Mouse (Mus musculus): ENCODE data around the gene Rce1. TPM values are rescaled to one million over a fixed set of nuclear protein-coding genes. Genes with fewer than 3 reads are reported as not detected.
A peak's percentile ranks its signal among the peaks of the same experiment; 100 is the strongest.

The Rce1 gene
- polyA plus RNA-seq (2012; rRNA removed): 59.7 and 83.0 TPM in 2 replicates

DNA sequence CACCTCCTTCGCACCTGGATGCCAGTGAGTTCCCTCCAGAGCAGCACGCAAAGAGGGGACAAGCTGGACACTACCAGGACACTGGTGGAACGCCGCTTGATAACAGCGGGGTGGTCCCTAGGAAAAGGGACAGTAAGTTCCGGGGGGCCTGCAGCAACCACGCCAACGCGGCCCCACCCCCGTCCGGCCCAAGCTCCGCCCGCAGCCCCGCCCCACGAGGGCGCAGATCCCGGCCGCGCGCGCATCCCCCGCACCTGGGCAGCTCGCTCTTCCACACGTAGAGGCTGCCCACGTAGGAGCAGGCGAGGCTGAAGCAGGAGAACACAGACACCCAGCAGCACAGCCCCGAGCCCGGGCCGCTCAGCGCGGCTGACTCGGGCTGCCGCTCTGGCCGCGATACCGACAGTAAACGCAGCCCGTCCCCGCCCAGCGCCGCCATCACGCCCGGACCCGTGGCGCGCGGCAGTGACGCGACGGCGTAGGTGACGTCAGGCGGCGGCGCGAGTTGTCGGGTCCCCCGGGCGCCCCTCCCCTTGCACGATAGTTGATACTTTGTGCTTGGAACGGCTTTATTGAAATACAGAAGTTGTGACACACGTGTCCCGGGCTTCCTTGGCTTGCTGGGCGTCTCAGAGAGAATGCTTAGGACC, at the start of gene Rce1:
Gene Rce1 (minus strand): TSS at position 463 of the 650 bp plus-strand sequence.
- 1% methylated on average over 64 of the region's 64 CpGs for WGBS

DNA sequence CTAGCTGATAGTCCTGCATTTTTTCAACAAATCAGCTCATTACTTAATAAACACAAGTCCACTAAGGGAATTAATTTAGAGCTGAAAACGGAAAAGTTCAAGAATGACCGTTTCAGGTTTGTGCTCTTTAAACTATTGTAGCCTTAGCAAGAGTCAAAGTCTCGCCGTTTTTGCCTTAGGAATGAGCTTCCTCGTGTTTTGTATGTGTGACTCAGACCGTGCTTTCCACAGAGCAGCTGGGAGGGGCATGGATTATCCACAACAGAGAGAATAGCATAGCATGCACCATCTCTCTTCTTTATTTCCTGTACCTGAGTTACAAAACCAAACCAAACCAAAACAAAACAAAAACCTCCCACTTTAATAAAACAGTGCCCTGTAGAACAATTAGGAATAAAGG, 47.0 kb upstream of the Rce1 start:
- Histone ChIP-seq H3K4me3 (ENCODE audit: extremely low read depth, insufficient read depth, insufficient read length) (no peak overlapping the region), H3K4me1 (ENCODE audit: control insufficient read depth, insufficient read depth, insufficient read length) (no peaks in the 10 kb centered on the region), H3K27ac (ENCODE audit: insufficient read depth, low read length) (no peak overlapping the region), H3K36me3 (ENCODE audit: control insufficient read depth, insufficient read depth, low read length) (no peaks in the 10 kb centered on the region), H3K27me3 (ENCODE audit: control insufficient read depth, insufficient read depth, low read length) (0 out of 2 replicates have a peak, but pooled peaks cover 2% of the 10 kb centered on the region)
- 64% methylated on average over 6 of the region's 6 CpGs for WGBS
- no peak for DNase-seq (ENCODE audit: low read depth in 1 of 2, low spot score in 2 of 2)
- no peak for TF ChIP-seq POLR2A (IDR thresholded peaks at IDR 0.05; ENCODE audit: low read depth, low read length)
- no peak for TF ChIP-seq CTCF (IDR thresholded peaks at IDR 0.05; ENCODE audit: extremely low read depth, insufficient read depth, insufficient read length, insufficient replicate concordance)

More for the DNA sequence above, at the start of gene Rce1:
- peaks cover 8% of the 10 kb centered on the region; the same call in 1 of the 2 replicates for H3K36me3 ChIP-seq (ENCODE audit: control insufficient read depth, insufficient read depth, low read length)
- H3K27ac ChIP-seq (ENCODE audit: insufficient read depth, low read length): peak within 1 kb of the TSS; percentile 93
- H3K27me3 ChIP-seq (ENCODE audit: control insufficient read depth, insufficient read depth, low read length): no peaks in the 10 kb centered on the region
- peaks cover 9% of the 10 kb centered on the region; the same call in 1 of the 2 replicates for H3K4me1 ChIP-seq (ENCODE audit: control insufficient read depth, insufficient read depth, insufficient read length)
- peak; percentile 77 to 86 for DNase-seq (ENCODE audit: low read depth in 1 of 2, low spot score in 2 of 2)
- no peak; the same call in 1 of the 2 replicates for TF ChIP-seq POLR2A (IDR thresholded peaks at IDR 0.05; ENCODE audit: low read depth, low read length)
- TF ChIP-seq CTCF (IDR thresholded peaks at IDR 0.05; ENCODE audit: extremely low read depth, insufficient read depth, insufficient read length, insufficient replicate concordance): no peak
- peak within 1 kb of the TSS; percentile 95 for H3K4me3 ChIP-seq (ENCODE audit: extremely low read depth, insufficient read depth, insufficient read length)

DNA sequence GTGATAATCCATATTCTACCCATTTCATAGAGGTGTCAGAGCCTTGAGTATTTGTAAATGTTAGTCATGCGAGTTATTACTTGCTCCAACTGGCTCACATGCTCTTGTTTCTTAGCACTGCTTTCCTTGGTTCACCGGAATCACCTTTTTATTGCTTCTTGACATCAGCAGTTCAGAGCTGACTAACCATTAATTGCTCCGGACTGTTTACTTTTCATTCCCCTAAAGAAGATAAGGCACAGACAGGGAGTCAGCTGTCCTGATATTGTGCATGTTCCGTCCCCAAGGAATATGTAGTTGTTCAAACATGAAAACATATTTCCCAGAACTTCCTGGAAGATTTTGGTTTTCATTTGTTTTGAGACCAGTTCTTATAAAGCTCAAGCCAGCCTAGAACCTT, 45.3 kb upstream of the Rce1 start:
- no peak for TF ChIP-seq POLR2A (IDR thresholded peaks at IDR 0.05; ENCODE audit: low read depth, low read length)
- TF ChIP-seq CTCF (IDR thresholded peaks at IDR 0.05; ENCODE audit: extremely low read depth, insufficient read depth, insufficient read length, insufficient replicate concordance): no peak

DNA sequence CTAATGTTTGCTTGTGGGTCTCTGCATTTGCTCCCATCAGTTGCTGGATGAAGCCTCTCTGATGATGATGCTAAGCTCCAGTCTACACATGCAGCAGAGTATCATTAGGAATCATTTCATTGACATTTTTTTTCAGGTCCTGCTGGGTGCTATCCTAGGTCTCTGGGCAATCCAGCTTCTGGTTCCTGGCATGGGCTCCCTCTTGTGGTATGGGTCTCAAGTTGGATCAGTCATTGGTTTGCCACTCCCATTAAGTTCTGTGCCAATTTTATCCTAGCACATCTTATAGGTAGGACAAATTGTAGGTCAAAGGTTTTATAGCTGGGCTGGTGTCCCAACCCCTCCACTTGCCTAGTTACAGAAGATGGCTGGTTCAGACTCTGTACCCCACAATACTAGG, 41.4 kb upstream of the Rce1 start:
- H3K27ac ChIP-seq (ENCODE audit: insufficient read depth, low read length): no peak overlapping the region
- no peak for DNase-seq (ENCODE audit: low read depth in 1 of 2, low spot score in 2 of 2)
- no peak for TF ChIP-seq POLR2A (IDR thresholded peaks at IDR 0.05; ENCODE audit: low read depth, low read length)
- no peak for TF ChIP-seq CTCF (IDR thresholded peaks at IDR 0.05; ENCODE audit: extremely low read depth, insufficient read depth, insufficient read length, insufficient replicate concordance)
- H3K4me1 ChIP-seq (ENCODE audit: control insufficient read depth, insufficient read depth, insufficient read length): no peaks in the 10 kb centered on the region
- H3K27me3 ChIP-seq (ENCODE audit: control insufficient read depth, insufficient read depth, low read length): no peaks in the 10 kb centered on the region
- no peaks in the 10 kb centered on the region for H3K36me3 ChIP-seq (ENCODE audit: control insufficient read depth, insufficient read depth, low read length)
- H3K4me3 ChIP-seq (ENCODE audit: extremely low read depth, insufficient read depth, insufficient read length): no peak overlapping the region

More for the DNA sequence above, 45.3 kb upstream of the Rce1 start:
- WGBS: 78% methylated on average over 4 of the region's 4 CpGs
- Histone ChIP-seq H3K4me3 (ENCODE audit: extremely low read depth, insufficient read depth, insufficient read length) (no peak overlapping the region), H3K27me3 (ENCODE audit: control insufficient read depth, insufficient read depth, low read length) (0 out of 2 replicates have a peak, but pooled peaks cover 2% of the 10 kb centered on the region), H3K4me1 (ENCODE audit: control insufficient read depth, insufficient read depth, insufficient read length) (no peaks in the 10 kb centered on the region), H3K36me3 (ENCODE audit: control insufficient read depth, insufficient read depth, low read length) (no peaks in the 10 kb centered on the region), H3K27ac (ENCODE audit: insufficient read depth, low read length) (no peak overlapping the region)
- no peak for DNase-seq (ENCODE audit: low read depth in 1 of 2, low spot score in 2 of 2)

DNA sequence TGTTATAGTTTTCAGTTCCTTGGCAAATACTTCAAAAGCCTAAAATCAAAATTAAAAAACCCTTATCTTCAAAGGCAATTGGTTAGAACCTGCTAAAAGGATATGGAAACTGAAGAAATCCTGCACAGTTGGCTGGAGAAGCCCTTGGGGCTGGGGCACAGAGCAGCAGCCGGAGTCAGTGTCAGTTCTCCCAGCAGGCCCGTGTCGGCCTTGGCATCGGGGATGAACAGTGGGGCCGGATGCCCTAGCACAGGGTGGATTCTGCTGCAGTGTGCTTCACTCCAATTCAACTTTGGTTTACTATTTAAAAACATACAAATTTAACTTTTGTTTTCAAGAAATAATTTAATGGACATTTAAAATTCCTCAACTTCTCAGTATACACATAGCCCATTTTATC, 32.7 kb upstream of the Rce1 start:
- WGBS: 88% methylated on average over 5 of the region's 5 CpGs
- Histone ChIP-seq H3K27ac (ENCODE audit: insufficient read depth, low read length) (no peak overlapping the region), H3K4me3 (ENCODE audit: extremely low read depth, insufficient read depth, insufficient read length) (no peak overlapping the region), H3K4me1 (ENCODE audit: control insufficient read depth, insufficient read depth, insufficient read length) (no peaks in the 10 kb centered on the region), H3K36me3 (ENCODE audit: control insufficient read depth, insufficient read depth, low read length) (no peaks in the 10 kb centered on the region), H3K27me3 (ENCODE audit: control insufficient read depth, insufficient read depth, low read length) (no peaks in the 10 kb centered on the region)
- TF ChIP-seq CTCF (IDR thresholded peaks at IDR 0.05; ENCODE audit: extremely low read depth, insufficient read depth, insufficient read length, insufficient replicate concordance) (no peak), POLR2A (IDR thresholded peaks at IDR 0.05; ENCODE audit: low read depth, low read length) (no peak)
- DNase-seq (ENCODE audit: low read depth in 1 of 2, low spot score in 2 of 2): no peak

DNA sequence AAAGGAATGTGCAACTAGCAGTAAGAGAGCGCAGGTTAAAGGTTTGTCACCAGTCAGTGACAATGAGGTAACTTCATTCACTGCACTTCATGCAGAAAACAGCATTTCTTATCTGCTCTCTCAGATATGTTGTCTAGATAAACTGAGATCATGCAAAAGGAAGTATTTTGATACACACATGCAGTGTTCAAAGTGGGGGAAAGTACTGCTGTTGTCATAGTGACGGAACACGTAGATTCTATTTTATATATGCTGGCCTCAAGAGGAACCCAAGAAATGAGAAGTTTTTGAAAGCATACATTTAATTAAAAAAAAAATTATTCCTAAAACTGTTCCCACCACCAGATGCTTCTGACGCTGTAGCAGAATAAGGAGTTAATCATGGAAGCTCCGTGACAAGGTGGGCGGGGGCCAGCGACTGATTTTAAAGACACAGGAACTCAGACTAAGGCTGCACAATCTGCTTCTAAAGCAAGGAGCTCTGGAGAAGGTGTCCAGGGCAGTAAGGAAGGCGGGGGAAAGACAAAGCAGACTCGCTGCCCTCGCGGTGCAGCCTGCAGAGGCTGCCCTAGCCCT, 21.6 kb upstream of the Rce1 start:
- H3K4me1 ChIP-seq (ENCODE audit: control insufficient read depth, insufficient read depth, insufficient read length): no peaks in the 10 kb centered on the region
- WGBS: 83% methylated on average over 11 of the region's 11 CpGs
- H3K4me3 ChIP-seq (ENCODE audit: extremely low read depth, insufficient read depth, insufficient read length): no peak overlapping the region
- no peak overlapping the region for H3K27ac ChIP-seq (ENCODE audit: insufficient read depth, low read length)
- TF ChIP-seq POLR2A (IDR thresholded peaks at IDR 0.05; ENCODE audit: low read depth, low read length) (no peak), CTCF (IDR thresholded peaks at IDR 0.05; ENCODE audit: extremely low read depth, insufficient read depth, insufficient read length, insufficient replicate concordance) (no peak)
- DNase-seq (ENCODE audit: low read depth in 1 of 2, low spot score in 2 of 2): no peak
- H3K36me3 ChIP-seq (ENCODE audit: control insufficient read depth, insufficient read depth, low read length): no peaks in the 10 kb centered on the region
- H3K27me3 ChIP-seq (ENCODE audit: control insufficient read depth, insufficient read depth, low read length): no peaks in the 10 kb centered on the region

DNA sequence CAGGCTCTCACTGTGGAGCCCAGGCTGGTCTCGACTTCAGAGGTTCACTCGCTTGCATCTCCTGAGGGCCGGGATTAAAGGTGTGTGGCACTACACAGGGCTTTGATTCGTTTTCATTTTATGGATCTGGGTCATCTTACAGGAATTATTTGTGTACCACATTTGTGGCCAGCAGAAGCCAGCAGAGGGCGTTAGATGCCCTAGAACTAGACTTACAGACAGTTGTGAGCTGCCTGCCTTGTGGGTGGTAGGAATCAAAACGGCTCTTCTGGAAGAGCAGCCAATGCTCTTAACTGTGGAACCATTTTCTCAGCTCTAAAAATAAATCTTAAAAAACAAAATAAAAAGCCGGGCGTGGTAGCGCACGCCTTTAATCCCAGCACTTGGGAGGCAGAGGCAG, 18.8 kb upstream of the Rce1 start:
- no peaks in the 10 kb centered on the region for H3K36me3 ChIP-seq (ENCODE audit: control insufficient read depth, insufficient read depth, low read length)
- no peaks in the 10 kb centered on the region for H3K27me3 ChIP-seq (ENCODE audit: control insufficient read depth, insufficient read depth, low read length)
- TF ChIP-seq CTCF (IDR thresholded peaks at IDR 0.05; ENCODE audit: extremely low read depth, insufficient read depth, insufficient read length, insufficient replicate concordance) (no peak), POLR2A (IDR thresholded peaks at IDR 0.05; ENCODE audit: low read depth, low read length) (no peak)
- no peak overlapping the region for H3K27ac ChIP-seq (ENCODE audit: insufficient read depth, low read length)
- H3K4me3 ChIP-seq (ENCODE audit: extremely low read depth, insufficient read depth, insufficient read length): no peak overlapping the region
- DNase-seq (ENCODE audit: low read depth in 1 of 2, low spot score in 2 of 2): no peak
- 49% methylated on average over 10 of the region's 10 CpGs for WGBS
- H3K4me1 ChIP-seq (ENCODE audit: control insufficient read depth, insufficient read depth, insufficient read length): no peaks in the 10 kb centered on the region

All from spleen, adult 2 months (tissue).